Mouse (Mus musculus) hindbrain, embryonic 11.5 days (tissue): ENCODE measurements around the gene Zdhhc7. TPM values are rescaled to one million over a fixed set of nuclear protein-coding genes. Genes with fewer than 3 reads are reported as not detected.

ENCODE experiments used
- ATAC-seq: fragments of 200-750 bp; cut with Nextera tagmentation; 2 replicates; pipeline ENCODE4 v1.8.0; 2017; ENCODE audit warnings: mild to moderate bottlenecking, moderate TSS enrichment, moderate library complexity; ENCODE audit not compliant: low FRiP score
- DNase-seq: peaks from one replicate; pipeline ENCODE4 v3.0.0-alpha.2; 2015; ENCODE audit warnings: low spot score
- H3K27ac ChIP-seq: fragments of 300-500 bp; sonication (generic); 2 replicates; pipeline ENCODE4 v1.5.1; 2014; ENCODE audit warnings: mild to moderate bottlenecking, low read depth, low read length
- H3K27me3 ChIP-seq: fragments of 300-500 bp; sonication (generic); 2 replicates; pipeline ENCODE4 v1.6.1; 2014; ENCODE audit warnings: mild to moderate bottlenecking, low read length, moderate library complexity, mixed read lengths; ENCODE audit not compliant: control insufficient read depth, insufficient read depth
- H3K36me3 ChIP-seq: fragments of 300-500 bp; sonication (generic); 2 replicates; pipeline ENCODE4 v1.6.1; 2014; ENCODE audit warnings: mild to moderate bottlenecking, low read length, moderate library complexity, mixed read lengths; ENCODE audit not compliant: control insufficient read depth, insufficient read depth
- H3K4me1 ChIP-seq: fragments of 300-500 bp; sonication (generic); replicated peaks from 2 replicates; pipeline ENCODE4 v1.6.1; 2014; ENCODE audit warnings: low read length, mixed read lengths; ENCODE audit not compliant: control insufficient read depth, insufficient read depth
- H3K4me2 ChIP-seq: fragments of 300-500 bp; sonication (generic); replicated peaks from 2 replicates; pipeline ENCODE4 v1.6.1; 2014; ENCODE audit warnings: mild to moderate bottlenecking, low read depth, low read length
- H3K4me3 ChIP-seq: fragments of 300-500 bp; sonication (generic); 2 replicates; pipeline ENCODE4 v1.5.1; 2014; ENCODE audit warnings: low read depth, low read length
- H3K9ac ChIP-seq: fragments of 300-500 bp; sonication (generic); 2 replicates; pipeline ENCODE4 v1.6.1; 2014; ENCODE audit warnings: low read depth, low read length
- H3K9me3 ChIP-seq: fragments of 300-500 bp; sonication (generic); 2 replicates; pipeline ENCODE4 v1.6.1; 2016; ENCODE audit warnings: low read length; ENCODE audit not compliant: control insufficient read depth
- WGBS: fragments of 180-500 bp; shearing (Covaris S2); extraction: QIAGEN DNeasy Blood & Tissue Kit; methylation state at CpG from one replicate; pipeline ENCODE4 v1.1.7; 2014; 5-methylcytosine and 5-hydroxymethylcytosine counted together
- polyA plus RNA-seq: library from polyadenylated mRNA; unstranded; fragments of >200 nt; fragmentation: Nextera tagmentation; extraction: Ambion mirVana; gene quantifications from 2 replicates; pipeline ENCODE4 v1.2.1, GENCODE M21; 2014

The Zdhhc7 gene
- polyA plus RNA-seq, 1 experiment from 2014 or later: 25.2 TPM

DNA sequence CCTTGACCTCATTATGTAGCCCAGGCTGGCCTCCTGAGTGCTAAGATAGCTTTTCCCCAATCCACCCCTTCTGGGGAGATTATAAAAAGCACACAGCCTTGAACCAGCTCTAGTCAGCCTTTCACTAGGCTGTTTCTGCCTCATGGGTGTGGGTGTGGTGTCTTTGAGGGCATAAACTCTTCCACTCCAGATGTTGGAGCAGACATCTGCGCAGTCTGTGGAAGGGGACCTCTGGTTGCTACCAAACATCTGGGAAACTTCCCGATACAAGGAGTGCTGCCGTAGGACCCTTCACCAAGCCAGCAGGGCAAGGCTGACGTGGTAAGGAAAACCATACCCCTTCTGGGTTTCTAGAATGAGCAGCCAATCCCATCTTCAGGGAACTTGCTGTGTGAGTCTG, 49.4 kb downstream of the Zdhhc7 start:
- no peaks in the 10 kb centered on the region for H3K9me3 ChIP-seq
- H3K4me2 ChIP-seq: no peak overlapping the region
- H3K36me3 ChIP-seq: no peaks in the 10 kb centered on the region
- no peak overlapping the region for H3K9ac ChIP-seq
- no peak for DNase-seq
- H3K27ac ChIP-seq: no peak overlapping the region
- no peak overlapping the region for H3K4me3 ChIP-seq
- no peaks in the 10 kb centered on the region for H3K4me1 ChIP-seq
- no peaks in the 10 kb centered on the region for H3K27me3 ChIP-seq
- WGBS: 83% methylated on average over 4 of the region's 4 CpGs
- ATAC-seq: no peak

DNA sequence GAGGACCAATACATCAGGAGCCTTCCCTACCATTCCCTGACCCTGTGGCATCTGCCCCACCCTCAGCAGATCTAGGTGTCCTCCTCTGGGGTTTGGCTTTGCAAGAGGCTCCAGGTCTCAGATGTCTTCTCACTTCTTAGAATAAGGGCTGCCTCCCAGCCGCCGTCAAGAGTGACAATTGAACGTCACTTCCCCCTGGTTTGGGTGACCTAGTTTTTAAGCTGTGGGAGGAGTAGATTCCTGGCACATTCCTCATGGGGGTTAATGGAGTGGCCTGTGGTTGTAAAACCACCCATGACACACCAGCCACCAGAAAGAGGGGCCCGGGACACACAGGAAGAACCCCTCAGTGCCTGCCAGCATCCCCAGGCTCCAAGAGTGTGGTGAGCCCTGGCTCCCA, 50.3 kb downstream of the Zdhhc7 start:
- Histone ChIP-seq H3K4me1 (no peaks in the 10 kb centered on the region), H3K9me3 (no peaks in the 10 kb centered on the region), H3K4me2 (no peak overlapping the region), H3K4me3 (no peak overlapping the region), H3K36me3 (no peaks in the 10 kb centered on the region), H3K27me3 (no peaks in the 10 kb centered on the region), H3K27ac (no peak overlapping the region), H3K9ac (no peak overlapping the region)
- ATAC-seq: no peak
- DNase-seq: no peak
- WGBS: 78% methylated on average over 4 of the region's 4 CpGs

DNA sequence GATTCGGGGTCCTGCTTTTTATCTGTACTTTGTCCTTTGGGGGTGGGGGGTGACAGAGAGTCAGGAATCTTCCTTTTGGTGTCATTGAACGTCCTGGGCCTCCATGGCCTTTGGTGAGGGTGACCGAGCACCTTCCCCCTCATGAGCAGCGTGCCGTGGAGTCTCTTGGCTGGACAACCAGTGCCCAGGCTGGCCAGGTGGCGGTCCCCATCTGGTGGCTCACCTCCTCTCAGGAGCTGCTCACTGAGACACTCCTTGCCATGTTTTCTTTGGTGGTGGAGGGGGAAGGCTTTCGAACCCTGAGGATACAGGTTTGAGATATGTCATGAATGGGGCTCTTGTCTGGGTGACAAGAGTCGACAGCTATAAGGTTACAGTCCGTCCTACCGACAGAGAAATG, 50.9 kb downstream of the Zdhhc7 start:
- no peak overlapping the region for H3K27ac ChIP-seq
- H3K4me3 ChIP-seq: no peak overlapping the region
- H3K9me3 ChIP-seq: no peaks in the 10 kb centered on the region
- DNase-seq (no peak), ATAC-seq (no peak)
- no peak overlapping the region for H3K9ac ChIP-seq
- H3K4me2 ChIP-seq: no peak overlapping the region
- no peaks in the 10 kb centered on the region for H3K4me1 ChIP-seq
- H3K27me3 ChIP-seq: no peaks in the 10 kb centered on the region
- H3K36me3 ChIP-seq: no peaks in the 10 kb centered on the region
- WGBS: 73% methylated on average over 10 of the region's 10 CpGs

DNA sequence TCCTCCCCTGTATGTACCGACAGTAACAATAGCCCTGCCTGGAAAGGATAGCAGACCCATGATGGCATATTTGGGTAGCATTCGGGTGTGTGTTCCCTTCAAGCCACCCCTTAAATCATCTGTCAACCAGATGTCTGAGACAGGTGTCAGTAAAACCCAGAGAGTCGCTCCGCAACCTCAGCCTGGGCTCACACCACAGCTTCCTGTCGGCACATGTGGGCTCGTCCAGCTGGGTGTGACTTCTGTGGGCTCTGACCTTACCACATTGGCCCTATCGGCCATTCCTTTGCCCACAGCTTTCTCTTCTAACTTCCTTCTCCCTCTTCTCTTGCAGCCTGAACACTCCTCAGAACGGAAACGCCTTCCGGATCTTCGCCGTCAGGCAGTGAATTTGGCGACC, 51.3 kb downstream of the Zdhhc7 start:
- 78% methylated on average over 13 of the region's 13 CpGs for WGBS
- Histone ChIP-seq H3K4me2 (no peak overlapping the region), H3K4me1 (no peaks in the 10 kb centered on the region), H3K9ac (no peak overlapping the region), H3K27ac (no peak overlapping the region), H3K4me3 (no peak overlapping the region), H3K9me3 (no peaks in the 10 kb centered on the region), H3K36me3 (no peaks in the 10 kb centered on the region), H3K27me3 (no peaks in the 10 kb centered on the region)
- no peak for DNase-seq
- no peak for ATAC-seq

DNA sequence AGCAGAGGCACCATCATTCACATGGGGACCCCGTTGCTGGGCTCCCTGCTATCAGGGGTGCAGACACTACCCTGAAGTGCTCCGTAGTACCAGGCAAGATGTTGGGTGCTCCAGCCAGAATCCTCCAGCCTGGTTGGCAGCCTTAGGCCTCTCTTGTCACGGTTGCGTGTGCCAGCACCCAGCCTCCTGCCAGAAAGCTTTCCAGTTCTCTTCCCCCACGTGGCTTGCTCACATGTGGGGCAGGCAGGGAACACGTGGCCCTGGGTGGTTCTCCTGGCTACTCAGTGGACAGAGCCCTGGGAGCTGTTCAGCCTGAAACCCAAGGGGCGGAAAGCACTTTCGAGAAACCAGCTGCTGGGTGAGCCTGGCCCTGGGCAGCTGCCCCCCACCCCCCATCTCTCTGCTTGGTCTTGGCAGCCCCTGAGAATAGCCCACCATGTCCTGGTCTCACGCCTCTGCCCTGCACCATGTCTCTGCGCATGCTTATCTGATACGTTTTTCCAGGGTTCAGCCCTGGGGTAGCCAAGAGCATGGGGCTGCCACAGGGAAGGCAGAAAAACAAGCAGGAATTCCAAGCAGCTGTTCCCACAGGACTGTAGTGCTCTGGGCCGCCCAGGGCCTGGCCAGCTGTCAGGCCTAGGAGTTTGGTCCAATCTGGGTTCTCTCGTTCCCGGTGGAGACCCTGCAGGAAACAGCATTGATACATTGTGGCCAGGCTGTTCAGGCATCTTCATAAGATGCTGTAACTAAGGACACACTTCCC, 54.8 kb downstream of the Zdhhc7 start:
- Histone ChIP-seq H3K9ac (no peak overlapping the region), H3K4me2 (no peak overlapping the region), H3K27ac (no peak overlapping the region; the same call in 1 of the 2 replicates), H3K4me3 (no peak overlapping the region), H3K27me3 (no peaks in the 10 kb centered on the region), H3K9me3 (no peaks in the 10 kb centered on the region), H3K4me1 (no peaks in the 10 kb centered on the region), H3K36me3 (no peaks in the 10 kb centered on the region)
- ATAC-seq: no peak
- WGBS: 70% methylated on average over 14 of the region's 14 CpGs
- DNase-seq: no peak

DNA sequence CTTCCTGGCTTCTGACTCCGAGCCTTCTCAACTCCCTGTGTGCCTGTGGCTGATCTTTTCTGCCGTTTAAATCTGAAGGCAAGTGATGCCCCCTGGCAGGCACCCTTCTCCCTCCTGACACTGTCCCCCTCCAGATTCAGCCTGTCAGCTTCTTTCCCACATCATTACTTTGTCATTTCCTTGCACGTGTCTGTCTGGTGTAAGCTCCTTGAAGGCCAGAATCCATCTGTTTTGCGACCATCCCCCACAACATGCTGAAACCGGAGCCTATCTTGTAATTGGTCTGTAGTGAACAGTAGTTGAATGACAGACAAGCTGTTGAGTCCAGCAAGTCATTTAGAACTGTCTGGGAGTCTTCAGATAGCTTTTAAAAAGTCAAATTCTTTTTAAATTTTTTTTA, 55.8 kb downstream of the Zdhhc7 start:
- ATAC-seq: no peak
- Histone ChIP-seq H3K4me2 (no peak overlapping the region), H3K4me3 (no peak overlapping the region), H3K9me3 (no peaks in the 10 kb centered on the region), H3K9ac (no peak overlapping the region), H3K4me1 (no peaks in the 10 kb centered on the region), H3K27me3 (no peaks in the 10 kb centered on the region), H3K27ac (no peak overlapping the region), H3K36me3 (no peaks in the 10 kb centered on the region)
- 64% methylated on average over 5 of the region's 5 CpGs for WGBS
- no peak for DNase-seq

DNA sequence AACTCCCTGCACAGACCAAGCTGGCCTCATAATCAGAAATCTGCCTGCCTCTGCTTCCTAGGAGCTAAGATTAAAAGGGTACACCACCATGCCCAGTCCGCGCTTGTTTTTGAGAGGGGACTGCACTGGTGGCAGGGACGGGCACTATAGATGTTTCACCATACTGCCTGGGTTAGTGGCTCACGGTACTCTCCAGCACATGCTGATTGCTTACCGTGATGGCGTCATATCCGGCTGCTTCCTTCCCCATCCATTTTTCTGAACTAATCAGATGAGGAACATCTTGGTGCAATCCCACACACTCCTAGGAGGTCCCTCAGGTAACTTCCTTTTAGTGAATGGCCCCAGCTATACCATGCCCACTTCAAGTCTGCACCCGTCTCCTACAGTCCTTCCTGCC, 56.4 kb downstream of the Zdhhc7 start:
- Histone ChIP-seq H3K36me3 (no peaks in the 10 kb centered on the region), H3K9me3 (no peaks in the 10 kb centered on the region), H3K27me3 (no peaks in the 10 kb centered on the region), H3K27ac (no peak overlapping the region), H3K9ac (no peak overlapping the region), H3K4me3 (no peak overlapping the region), H3K4me2 (no peak overlapping the region), H3K4me1 (no peaks in the 10 kb centered on the region)
- 92% methylated on average over 8 of the region's 8 CpGs for WGBS
- DNase-seq (no peak), ATAC-seq (no peak)

DNA sequence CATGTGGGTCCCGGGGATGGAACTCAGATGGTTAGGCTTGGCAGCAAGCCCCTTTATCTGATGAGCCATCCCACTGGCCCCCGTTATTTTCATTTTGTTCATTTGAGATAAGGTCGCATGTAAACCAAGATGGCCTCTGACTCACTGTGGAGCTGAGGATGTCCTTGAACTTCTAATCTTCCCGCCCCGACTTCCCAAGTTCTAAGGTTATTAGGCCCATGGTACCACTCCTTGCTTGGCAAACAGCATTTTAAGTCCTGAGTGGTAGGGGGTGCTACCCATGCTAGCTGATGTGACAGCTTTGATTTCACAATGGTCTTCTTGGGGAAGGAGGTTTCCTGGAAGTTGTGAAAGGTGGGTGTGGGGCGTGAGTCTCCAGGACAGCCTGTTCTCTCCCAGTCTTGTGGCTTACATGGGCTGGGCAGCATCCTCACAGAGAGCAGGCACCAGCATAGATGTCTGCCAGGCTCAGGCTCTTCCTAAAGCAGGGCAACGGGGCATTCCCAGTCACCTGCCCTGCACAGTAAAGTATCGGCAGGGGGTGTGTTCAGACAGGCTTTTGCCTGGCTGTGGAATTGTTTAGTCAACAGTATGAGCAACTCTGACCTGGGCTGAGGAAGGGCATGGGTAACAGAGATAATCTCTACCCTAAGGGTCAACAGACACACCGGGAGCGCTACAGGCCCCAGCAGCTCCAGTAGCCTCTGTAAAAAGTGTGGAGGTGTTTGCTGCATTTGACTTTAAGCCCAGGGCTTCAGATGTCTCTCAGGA, 58.6 kb downstream of the Zdhhc7 start:
- Histone ChIP-seq H3K27ac (no peak overlapping the region), H3K27me3 (no peaks in the 10 kb centered on the region), H3K4me2 (no peak overlapping the region), H3K4me1 (no peaks in the 10 kb centered on the region), H3K9me3 (no peaks in the 10 kb centered on the region), H3K36me3 (no peaks in the 10 kb centered on the region), H3K4me3 (no peak overlapping the region), H3K9ac (no peak overlapping the region)
- ATAC-seq: no peak
- WGBS: 81% methylated on average over 10 of the region's 10 CpGs
- no peak for DNase-seq

DNA sequence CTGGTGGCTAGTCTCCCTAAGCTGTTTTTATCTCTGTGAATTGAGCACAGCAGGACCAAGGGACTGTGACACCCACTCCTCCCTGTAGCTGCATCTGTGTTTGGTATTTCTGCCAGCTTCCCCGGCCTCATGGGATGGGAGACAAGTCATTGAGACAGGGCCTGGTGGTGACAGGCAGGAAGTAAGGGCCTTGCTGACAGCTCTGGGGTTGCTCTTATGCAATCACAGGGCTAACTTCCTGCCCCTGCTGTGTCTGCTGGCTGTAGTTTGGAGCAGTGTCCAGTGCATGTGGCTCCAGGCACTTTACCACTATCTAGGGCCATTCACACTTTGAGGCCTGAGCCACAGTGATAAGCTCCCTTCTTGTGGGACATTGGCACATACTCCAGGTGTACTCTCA, 60.4 kb downstream of the Zdhhc7 start:
- Histone ChIP-seq H3K36me3 (no peaks in the 10 kb centered on the region), H3K27ac (no peak overlapping the region), H3K4me3 (no peak overlapping the region), H3K27me3 (no peaks in the 10 kb centered on the region), H3K9ac (no peak overlapping the region), H3K9me3 (no peaks in the 10 kb centered on the region), H3K4me1 (no peaks in the 10 kb centered on the region), H3K4me2 (no peak overlapping the region)
- no peak for DNase-seq
- 65% methylated on average over 1 of the region's 1 CpGs for WGBS
- no peak for ATAC-seq
